Mouse (Mus musculus) heart, postnatal 0 days (tissue): Measurements from ENCODE around the gene Med21.

Experiments used
- CTCF ChIP-seq: IDR thresholded peaks from 2 replicates; pipeline ENCODE4 v1.5.1; 2016; ENCODE audit warnings: antibody characterized with exemption, control low read depth, low read depth
- EP300 ChIP-seq: IDR thresholded peaks from 2 replicates; pipeline ENCODE4 v1.6.1; 2016; ENCODE audit warnings: antibody characterized with exemption, low read depth

- TF ChIP-seq EP300: no peak
- no peak for TF ChIP-seq CTCF
These were observed 27.8 kb upstream of the Med21 start for GRCm38 (mm10) chr6:146614541-146614940.
